Mouse (Mus musculus): ENCODE measurements around the gene Cecr2. TPM values are rescaled to one million over a fixed set of nuclear protein-coding genes. Genes with fewer than 3 reads are reported as not detected.

Gene Cecr2
- 5.8 TPM for total RNA-seq (2023)

GRCm38 (mm10) chr6:120665816-120666760 is at the start of gene Cecr2:
Gene Cecr2 (plus strand): TSS chr6:120666369.

DNA sequence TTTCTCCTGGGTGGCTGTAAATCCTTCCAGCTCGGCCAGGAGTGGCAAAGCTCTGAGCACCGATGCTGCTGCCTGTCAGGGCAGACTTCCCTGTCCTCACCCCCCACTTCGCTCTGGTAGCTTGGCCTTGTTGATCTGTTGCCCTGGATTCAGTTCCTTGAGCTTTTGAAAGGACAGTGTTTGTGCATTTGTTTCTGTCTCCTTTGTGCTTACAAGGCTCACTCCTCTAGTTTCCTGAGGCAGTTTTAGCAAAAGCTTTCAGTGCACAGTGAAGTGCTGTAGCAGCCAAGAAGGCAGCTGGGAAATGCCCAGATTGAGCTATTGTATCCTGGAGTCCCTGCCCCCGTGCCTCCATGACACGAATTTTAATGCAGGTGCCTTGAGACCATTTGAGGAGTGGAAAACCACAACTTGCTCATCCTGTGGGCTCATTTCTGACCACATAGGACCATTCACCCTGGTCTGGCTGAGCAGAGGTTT is 107.0 kb downstream of the Cecr2 start, which contains the start of gene Slc25a18:
TSS of gene Slc25a18 (plus strand) at position 430 of the 480 bp plus-strand sequence.

Other genes with a start within 250 kb of the Cecr2 start
- gene Il17ra, start 203.1 kb upstream of the Cecr2 start, total RNA-seq (2023): 185 TPM
- 0.53 TPM for gene Tmem121b, start 172.6 kb upstream of the Cecr2 start, total RNA-seq (2023)
- gene Hdhd5, start 135.1 kb upstream of the Cecr2 start, total RNA-seq (2023): 91.9 TPM
- gene Slc25a18, start 107.2 kb downstream of the Cecr2 start, total RNA-seq (2023): not detected
- gene Atp6v1e1, start 156.4 kb downstream of the Cecr2 start, total RNA-seq (2023): 151 TPM
- gene Bcl2l13, start 169.8 kb downstream of the Cecr2 start, total RNA-seq (2023): 42.3 TPM

All from CD4-positive naive resting alpha-beta T cell, adult 76 days (primary cell).